Mouse (Mus musculus) stomach, postnatal 0 days (tissue): ENCODE data around the gene Rnf214.

ENCODE experiments used
- CTCF ChIP-seq: IDR thresholded peaks from 2 replicates; pipeline ENCODE4 v1.5.1; 2016; ENCODE audit warnings: antibody characterized with exemption, low read depth, mild to moderate bottlenecking, moderate library complexity
- EP300 ChIP-seq: optimal IDR thresholded peaks from 2 replicates; pipeline ENCODE3; 2016; ENCODE audit warnings: antibody characterized with exemption

DNA sequence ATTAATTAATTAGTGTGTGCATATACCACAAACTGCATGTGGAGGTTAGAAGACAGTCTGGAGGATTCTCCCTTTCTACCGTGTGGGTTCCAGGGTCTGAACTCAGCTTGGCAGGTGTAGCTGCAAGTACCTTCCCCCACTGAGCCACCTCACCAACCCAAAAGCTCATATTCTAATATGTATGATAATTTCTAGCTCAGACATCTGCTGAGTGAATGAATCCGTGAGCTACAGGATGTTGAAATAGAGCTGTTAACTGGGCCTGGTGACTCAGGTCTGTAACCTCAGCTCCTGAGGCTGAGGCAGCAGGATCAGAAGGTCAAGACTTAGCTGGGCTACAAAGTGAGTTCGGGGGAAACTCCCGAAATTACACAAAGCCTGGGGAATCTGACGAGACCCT is 63.7 kb downstream of the Rnf214 start:
- TF ChIP-seq CTCF (no peak), EP300 (no peak)
